Mouse (Mus musculus) granulocyte monocyte progenitor cell, adult 5-6 weeks (primary cell): Measurements from ENCODE around the gene Vill. TPM values are rescaled to one million over a fixed set of nuclear protein-coding genes. Genes with fewer than 3 reads are reported as not detected.

ENCODE experiments used
- ATAC-seq: replicated peaks from 2 replicates; pipeline ENCODE4 v1.8.0; 2016; ENCODE audit warnings: mild to moderate bottlenecking, moderate TSS enrichment, inconsistent platforms; ENCODE audit not compliant: poor library complexity, severe bottlenecking
- total RNA-seq, 2 experiments: library from RNA; stranded (forward) in 1 of 2; stranded (reverse) in 1 of 2; fragments of 200-712, 200-1000 nt in 1 of 2; fragments of >200 nt in 1 of 2; fragmentation: Nextera tagmentation in 1 of 2; gene quantifications; 2 replicates each; pipeline ENCODE4 v1.2.3; 2014 to 2017

The Vill gene
- total RNA-seq, 2 experiments from 2014 or later = 23.7 to 33.5 TPM

- ATAC-seq = peak; percentile 21; the same call in 1 of the 2 replicates
Measured at GRCm38 (mm10) chr9:119075685-119076084, 23.1 kb downstream of the Vill start.

DNA sequence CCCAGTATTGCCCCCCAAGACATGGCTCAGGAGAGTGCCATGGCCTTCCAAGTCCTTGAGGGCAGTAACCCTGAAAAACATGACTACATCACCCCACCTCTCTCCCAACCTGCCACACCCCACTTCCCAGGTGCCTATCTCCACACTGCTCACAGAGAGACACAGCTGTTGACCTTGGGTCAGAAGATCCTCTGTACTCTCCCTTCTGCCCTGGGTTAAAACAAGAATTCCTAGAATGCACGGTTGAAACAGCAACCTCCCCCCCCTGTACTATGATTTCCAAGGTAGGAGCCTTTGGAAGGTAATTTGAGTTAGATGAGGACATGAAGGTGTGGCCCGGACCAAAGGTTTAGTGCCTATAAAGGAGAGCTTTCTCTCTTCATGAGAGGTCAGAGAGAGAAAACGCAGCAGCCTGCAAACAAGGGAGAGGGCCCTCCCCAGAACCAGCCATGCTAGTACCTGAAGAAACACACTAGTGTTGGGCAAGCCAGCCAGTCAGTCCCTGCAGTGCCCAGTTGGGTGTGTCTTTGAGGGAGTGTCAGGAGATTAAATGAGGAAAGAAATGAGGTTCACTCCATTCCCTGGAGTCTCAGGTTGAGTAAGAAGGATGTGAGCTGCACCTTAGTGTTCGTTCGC is 27.6 kb downstream of the Vill start:
- ATAC-seq = no peak

GRCm38 (mm10) chr9:119082039-119082438 is 29.5 kb downstream of the Vill start:
- no peak for ATAC-seq

DNA sequence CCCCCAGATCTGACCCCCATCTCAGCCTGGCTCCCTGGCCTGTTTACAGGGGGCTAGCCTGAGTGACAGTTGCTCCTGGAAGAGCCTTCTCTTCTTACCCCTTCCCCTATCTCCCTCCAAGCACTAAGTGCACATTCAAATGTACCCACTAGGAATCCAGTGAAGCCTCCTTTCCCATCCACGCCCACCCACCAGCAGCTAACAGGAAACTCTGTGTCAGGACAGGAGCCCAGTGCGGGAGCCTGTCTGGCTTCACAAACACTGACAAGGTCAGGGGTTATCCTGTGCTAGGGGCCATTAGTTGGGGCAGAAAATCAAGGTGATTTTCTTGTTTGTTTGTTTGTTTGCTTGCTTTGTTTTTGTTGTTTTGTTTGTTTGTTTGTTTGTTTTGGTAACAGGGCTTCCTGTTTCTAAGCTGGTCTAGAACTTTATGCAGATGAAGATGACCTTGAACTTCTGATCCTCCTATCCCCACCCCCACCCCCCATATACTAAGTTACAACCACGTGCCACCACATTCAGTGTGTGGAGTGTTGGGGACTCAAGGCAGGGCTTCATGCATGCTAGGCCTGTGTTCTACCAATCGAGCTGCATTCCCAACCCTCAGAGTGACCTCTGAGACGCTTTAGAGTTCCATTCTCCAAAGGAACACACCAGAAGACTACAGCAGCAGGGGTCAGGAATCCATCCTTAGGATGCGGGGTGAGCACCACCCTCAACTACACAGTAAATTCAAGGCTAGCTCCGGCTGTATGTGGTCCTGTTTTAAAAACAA is 30.3 kb downstream of the Vill start:
- no peak for ATAC-seq

DNA sequence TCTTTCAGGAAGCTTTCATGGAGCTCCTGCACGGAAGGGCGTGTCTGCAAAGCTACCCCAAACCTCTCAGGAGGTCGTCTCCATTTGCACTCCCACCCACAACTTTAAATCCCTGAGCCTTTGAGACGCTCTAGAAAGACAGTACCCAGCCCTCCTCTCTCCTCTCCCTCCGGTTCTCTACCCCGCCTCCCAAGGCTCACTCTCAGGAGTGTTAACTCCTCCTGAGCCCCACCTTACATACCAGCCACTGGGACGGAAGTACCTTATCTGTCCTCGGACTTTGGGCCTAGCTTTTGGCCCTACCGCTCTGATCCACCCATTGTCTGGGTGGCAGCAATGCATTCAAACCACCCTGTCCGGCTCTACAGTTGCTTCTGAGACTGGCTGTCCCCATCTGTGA is 31.4 kb downstream of the Vill start:
- no peak for ATAC-seq

DNA sequence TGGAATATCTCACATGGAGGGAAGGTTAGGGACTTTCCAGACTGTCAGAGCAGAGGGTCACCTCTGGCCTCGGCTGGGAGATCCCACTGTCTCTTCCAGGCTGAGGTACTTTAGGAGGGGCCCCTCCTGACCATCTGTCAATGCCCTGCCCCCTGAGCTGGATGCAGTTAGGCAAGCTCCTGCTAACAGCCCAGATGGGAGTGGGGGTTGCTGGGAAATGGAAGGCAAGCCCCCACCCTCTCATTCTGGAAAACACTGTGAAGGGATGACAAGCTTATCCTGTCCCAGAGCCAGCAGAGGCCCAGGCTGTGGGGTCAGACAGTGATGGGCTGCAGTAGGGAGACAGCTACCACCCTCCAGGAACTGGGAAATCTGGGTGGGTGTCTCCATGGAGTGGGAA is 33.9 kb downstream of the Vill start:
- no peak for ATAC-seq

DNA sequence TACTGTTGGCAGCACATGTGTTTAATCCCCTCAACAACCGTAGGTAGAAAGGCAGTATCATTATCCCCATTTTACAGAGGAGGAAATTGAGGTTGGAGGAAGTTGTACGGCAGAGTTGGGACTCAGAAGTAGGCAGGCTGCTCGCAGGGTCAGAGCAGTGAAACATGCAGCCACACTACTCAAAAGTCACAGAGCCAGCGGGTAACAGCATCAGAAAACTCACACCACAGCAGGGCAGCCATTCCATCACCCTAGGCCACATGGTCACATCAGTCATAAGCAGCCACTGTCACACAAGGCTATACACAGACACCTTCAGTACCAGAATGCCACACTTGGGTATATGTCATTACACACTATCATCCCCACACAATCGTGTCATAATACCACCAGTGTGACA is 34.7 kb downstream of the Vill start:
- no peak for ATAC-seq

DNA sequence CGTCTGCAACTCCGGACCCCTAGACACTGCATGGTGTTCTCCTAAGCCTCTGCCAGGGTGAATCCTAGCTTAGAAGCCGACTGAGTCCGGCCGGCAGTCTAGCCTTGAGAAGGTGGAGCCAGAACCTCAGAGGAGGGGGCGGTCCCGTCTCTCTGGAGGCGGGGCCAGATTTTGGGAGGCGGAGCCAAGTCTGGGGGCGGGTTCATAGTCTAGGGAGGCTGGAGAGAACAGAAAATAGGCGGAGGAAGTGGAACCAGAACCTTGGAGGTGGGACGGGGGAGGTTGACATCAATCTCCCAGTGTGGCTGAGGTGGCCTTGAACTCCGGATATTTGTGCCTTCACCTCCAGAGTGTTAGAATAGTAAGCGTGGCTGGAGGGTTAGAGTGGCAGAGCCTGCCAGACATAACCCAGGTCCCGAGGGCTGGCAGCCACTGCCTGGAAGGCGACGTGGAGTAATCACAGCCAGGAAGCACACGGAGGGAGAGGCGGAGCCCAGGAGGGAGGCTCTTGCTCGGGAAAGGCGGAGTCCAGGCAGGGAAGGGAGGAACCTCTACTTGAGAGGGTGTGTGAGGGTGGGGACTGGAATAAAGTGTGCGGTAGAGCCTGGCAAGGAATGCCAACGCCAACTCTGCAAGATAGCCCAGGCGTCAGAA is 35.7 kb downstream of the Vill start:
- peak; percentile 89 for ATAC-seq

GRCm38 (mm10) chr9:119089437-119089836 is 36.9 kb downstream of the Vill start:
- ATAC-seq = no peak

GRCm38 (mm10) chr9:119090462-119090861 is 37.9 kb downstream of the Vill start:
- no peak for ATAC-seq

DNA sequence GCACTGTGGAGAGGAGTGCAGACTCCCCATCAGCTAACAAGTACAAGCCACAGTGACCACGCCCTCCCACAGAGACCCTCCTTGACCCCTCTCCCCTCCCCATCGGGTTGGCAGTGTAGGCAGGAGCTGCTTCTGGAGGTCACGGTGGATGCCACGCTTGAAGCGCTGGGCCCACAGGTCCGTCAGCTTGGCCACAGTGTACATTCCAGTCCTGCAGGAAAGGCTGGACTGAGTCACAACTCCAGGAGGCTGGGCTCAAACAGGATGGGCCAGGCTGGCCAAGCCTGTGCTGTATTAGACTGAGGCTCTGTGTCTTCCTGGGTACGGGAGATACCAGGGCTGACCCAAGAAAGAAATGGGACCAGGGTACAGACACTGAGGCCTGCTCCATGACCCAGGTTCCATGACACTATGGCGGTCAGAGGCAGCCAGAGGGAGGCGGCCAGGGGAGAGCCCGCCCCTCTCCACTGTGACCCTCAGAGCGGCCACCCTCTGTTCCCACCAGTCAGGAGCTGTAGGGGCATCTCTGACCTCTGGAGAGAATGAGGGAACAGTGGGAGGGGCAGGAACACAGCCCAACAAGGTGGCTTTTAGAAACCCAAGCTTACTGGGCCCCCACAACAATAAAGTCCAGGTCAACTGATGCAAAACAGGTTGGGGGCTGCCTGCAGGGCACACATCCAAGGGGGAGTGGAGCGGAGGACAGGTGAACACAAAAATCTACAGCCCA is 39.2 kb downstream of the Vill start:
- ATAC-seq = no peak

- ATAC-seq = no peak
Measured at GRCm38 (mm10) chr9:119092473-119093418, 40.2 kb downstream of the Vill start.

DNA sequence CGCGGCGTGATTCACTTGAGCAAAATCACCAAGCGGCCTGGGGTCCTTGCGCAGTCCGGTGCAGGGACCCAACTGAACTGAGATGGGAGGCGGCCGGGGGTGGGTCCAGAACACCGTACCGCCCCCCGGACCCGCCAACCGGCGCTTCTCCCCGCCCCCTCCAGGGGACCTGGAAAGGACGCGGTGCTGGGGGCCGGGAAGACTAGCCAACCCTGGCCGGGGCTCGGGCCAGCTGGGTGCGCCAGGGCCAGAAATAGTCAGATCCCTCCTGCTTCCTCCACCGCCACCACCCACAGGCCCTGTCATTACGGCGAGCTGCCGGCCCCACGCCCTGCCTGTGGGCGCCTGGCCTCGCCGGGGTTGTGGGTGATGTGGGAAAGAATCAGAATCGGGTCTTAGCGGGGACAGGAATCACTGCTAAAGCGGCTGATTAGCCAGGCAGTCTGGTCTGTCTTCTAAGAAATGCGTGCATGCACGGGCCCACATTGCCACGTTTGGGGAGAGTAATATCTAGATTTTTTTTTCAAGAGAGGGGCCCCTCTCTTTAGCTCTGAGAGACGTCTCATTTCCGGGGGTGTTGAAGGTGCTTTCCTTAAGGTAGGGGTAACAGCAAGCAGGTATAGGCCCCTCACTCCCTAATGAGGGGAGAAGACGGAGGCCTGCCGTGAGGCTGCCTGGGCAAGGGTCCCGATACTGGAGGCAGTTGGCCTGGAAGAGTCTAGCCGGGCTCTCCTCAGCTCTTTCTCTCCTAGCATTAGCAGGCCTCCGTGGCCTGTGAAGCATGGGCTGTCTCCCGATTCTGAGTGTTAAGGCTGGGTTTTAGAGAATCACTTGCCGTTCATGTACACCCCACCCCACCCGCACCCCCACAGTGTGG is 41.1 kb downstream of the Vill start, which contains the start of gene Plcd1:
Gene Plcd1 (minus strand): TSS at position 84 of the 877 bp plus-strand sequence.
- ATAC-seq = peak; percentile 72

DNA sequence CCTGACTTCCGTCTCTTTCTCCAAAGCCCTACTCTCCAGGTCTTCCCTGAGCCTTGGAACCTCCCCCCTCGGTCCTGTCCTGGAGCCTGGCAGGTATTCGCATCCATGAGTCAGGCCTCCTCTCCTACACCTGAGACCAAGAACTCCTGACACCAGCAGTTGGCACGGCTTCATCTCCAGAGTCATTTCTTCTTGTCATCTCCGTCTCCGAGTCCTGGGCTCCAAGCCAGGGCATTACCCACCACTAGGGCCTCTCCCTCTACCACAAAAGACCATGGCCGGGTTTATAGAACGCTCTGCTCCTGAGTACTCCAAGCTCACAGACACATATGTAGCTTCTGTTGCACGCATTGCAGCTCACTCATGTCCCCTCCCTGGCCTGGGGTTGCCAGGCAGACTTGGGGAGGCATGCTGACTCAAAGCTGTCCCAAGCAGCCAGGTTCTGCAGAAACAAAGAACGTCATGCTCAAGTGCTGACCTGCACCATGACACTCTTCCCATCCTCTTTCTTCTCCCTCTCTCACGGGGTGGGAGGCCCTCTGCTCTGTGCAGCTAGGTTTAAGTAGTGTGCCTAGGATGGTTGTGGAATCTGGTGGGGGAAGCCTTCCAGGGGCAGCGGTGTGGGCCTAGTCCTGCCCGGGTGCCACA is 42.0 kb downstream of the Vill start:
- ATAC-seq = no peak

- ATAC-seq = peak; percentile 34
Measured at GRCm38 (mm10) chr9:119100177-119100898, 47.8 kb downstream of the Vill start.

GRCm38 (mm10) chr9:119101992-119102782 is 49.6 kb downstream of the Vill start, which contains the start of gene Dlec1:
TSS of gene Dlec1 (plus strand) at chr9:119102478.
- peak; percentile 88 for ATAC-seq

- ATAC-seq = no peak
Measured at GRCm38 (mm10) chr9:119102783-119103113, 50.2 kb downstream of the Vill start.
